Comparison of ENCODE assay signal across 23 mouse cellular contexts in the genomic region with DNA sequence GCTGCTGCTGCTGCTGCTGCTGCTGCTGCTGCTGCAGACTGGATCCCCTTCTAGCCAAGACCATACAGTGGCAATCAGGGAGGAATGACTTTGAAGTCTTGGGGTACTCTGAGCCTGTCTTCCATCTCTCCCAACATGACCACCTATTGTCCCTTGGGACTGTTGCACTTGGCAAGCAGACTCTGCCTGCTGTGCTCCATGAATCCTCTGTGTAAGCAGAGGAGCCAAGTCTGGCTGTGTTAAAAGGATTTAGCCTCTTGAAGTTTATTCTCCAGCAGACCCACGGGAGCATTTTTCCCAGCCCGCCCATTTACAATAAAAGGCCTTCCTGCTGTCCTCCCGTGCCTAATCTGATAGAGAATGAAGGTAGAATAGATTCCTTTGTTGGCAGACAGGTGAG. TPM values are rescaled to one million over a fixed set of nuclear protein-coding genes. Genes with fewer than 3 reads are reported as not detected.
DNase-seq lines count a peak whose midpoint lies in the region; ATAC-seq lines count a peak whose summit lies in the region.
"Had no signal": no experiment of that assay in that cellular context is flagged by ENCODE, and none has a peak within 500 bp of the region (broad histone marks: within the 10 kb centered on the region; RNA-seq: fewer than 3 reads in every experiment).

No protein-coding gene starts in this region.

- H3K9me3 ChIP-seq in heart, embryonic 12.5 days (replicated peaks), result no peaks in the 10 kb centered on the region
- H3K9me3 ChIP-seq in midbrain, embryonic 11.5 days (ENCODE audit: control insufficient read depth, low read length), result no peaks in the 10 kb centered on the region
- no peaks in the 10 kb centered on the region for H3K9me3 ChIP-seq in midbrain, embryonic 10.5 days (replicated peaks)
- no peaks in the 10 kb centered on the region for H3K9me3 ChIP-seq in midbrain, embryonic 13.5 days
- H3K9me3 ChIP-seq: forebrain, embryonic 12.5 days; megakaryocyte, embryonic 14.5 days; stomach, embryonic 15.5 days had no signal

- no peaks in the 10 kb centered on the region for H3K27me3 ChIP-seq in heart, embryonic 12.5 days (replicated peaks)
- H3K27me3 ChIP-seq in midbrain, embryonic 11.5 days (ENCODE audit: control insufficient read depth, insufficient read depth, low read length), result no peaks in the 10 kb centered on the region
- H3K27me3 ChIP-seq in midbrain, embryonic 10.5 days (ENCODE audit: low read depth, poor library complexity, severe bottlenecking), result no peaks in the 10 kb centered on the region
- H3K27me3 ChIP-seq in midbrain, embryonic 13.5 days, result no peaks in the 10 kb centered on the region
- H3K27me3 ChIP-seq: forebrain, embryonic 12.5 days; megakaryocyte, embryonic 14.5 days; stomach, embryonic 15.5 days had no signal

- DNase-seq in heart, adult 11 months, result peak; percentile 70
- no peak for DNase-seq in midbrain, embryonic 11.5 days (ENCODE audit: low spot score, missing footprints)
- no peak for DNase-seq in midbrain, embryonic 10.5 days (ENCODE audit: low spot score)
- no peak for DNase-seq in right cerebral cortex, adult 2 months (ENCODE audit: low spot score in 2 of 2)
- DNase-seq in frontal cortex, postnatal 14 days (ENCODE audit: low spot score in 2 of 2), result no peak
- DNase-seq: adrenal gland, adult 2 months; cerebellum, adult 11 months; heart, adult 18-20 months; heart, postnatal 36 days; kidney, adult 9 months; kidney, postnatal 25 days; lung, adult 18-20 months; lung, postnatal 14 days; thymus, adult 2 months had no signal

- H3K9ac ChIP-seq in heart, embryonic 12.5 days, result no peak overlapping the region
- H3K9ac ChIP-seq in midbrain, embryonic 11.5 days (ENCODE audit: low read length), result no peak overlapping the region
- H3K9ac ChIP-seq in midbrain, embryonic 13.5 days (replicated peaks), result no peak overlapping the region
- H3K9ac ChIP-seq: forebrain, embryonic 12.5 days; stomach, embryonic 15.5 days had no signal

- 20% methylated on average over 3 of the region's 3 CpGs for WGBS in heart, embryonic 12.5 days
- WGBS in midbrain, embryonic 11.5 days, result 9% methylated on average over 3 of the region's 3 CpGs
- WGBS in midbrain, embryonic 10.5 days, result 12% methylated on average over 3 of the region's 3 CpGs
- 3% methylated on average over 3 of the region's 3 CpGs for WGBS in midbrain, embryonic 13.5 days

- H3K4me2 ChIP-seq in heart, embryonic 12.5 days, result no peak overlapping the region
- H3K4me2 ChIP-seq in midbrain, embryonic 11.5 days, result no peak overlapping the region
- no peak overlapping the region for H3K4me2 ChIP-seq in midbrain, embryonic 13.5 days (replicated peaks)
- H3K4me2 ChIP-seq: forebrain, embryonic 12.5 days; liver, embryonic 11.5 days; stomach, embryonic 15.5 days had no signal

- no peaks in the 10 kb centered on the region for H3K36me3 ChIP-seq in heart, embryonic 12.5 days
- no peaks in the 10 kb centered on the region for H3K36me3 ChIP-seq in midbrain, embryonic 11.5 days (ENCODE audit: control insufficient read depth, insufficient read depth, low read length)
- H3K36me3 ChIP-seq in midbrain, embryonic 10.5 days, result no peaks in the 10 kb centered on the region
- no peaks in the 10 kb centered on the region for H3K36me3 ChIP-seq in midbrain, embryonic 13.5 days
- H3K36me3 ChIP-seq: forebrain, embryonic 12.5 days; stomach, embryonic 15.5 days had no signal

- H3K4me1 ChIP-seq in heart, embryonic 12.5 days (replicated peaks), result no peaks in the 10 kb centered on the region
- H3K4me1 ChIP-seq in midbrain, embryonic 11.5 days (ENCODE audit: control insufficient read depth, insufficient read depth, low read length), result no peaks in the 10 kb centered on the region
- H3K4me1 ChIP-seq in midbrain, embryonic 10.5 days, result peaks cover 13% of the 10 kb centered on the region
- peaks cover 11% of the 10 kb centered on the region for H3K4me1 ChIP-seq in midbrain, embryonic 13.5 days (replicated peaks)
- H3K4me1 ChIP-seq: megakaryocyte, embryonic 14.5 days; stomach, embryonic 15.5 days had no signal

- no peak overlapping the region for H3K4me3 ChIP-seq in heart, embryonic 12.5 days
- no peak overlapping the region for H3K4me3 ChIP-seq in midbrain, embryonic 11.5 days (ENCODE audit: low read depth, low read length)
- no peak overlapping the region for H3K4me3 ChIP-seq in midbrain, embryonic 10.5 days
- H3K4me3 ChIP-seq in midbrain, embryonic 13.5 days (replicated peaks), result no peak overlapping the region
- H3K4me3 ChIP-seq: forebrain, embryonic 12.5 days; megakaryocyte, embryonic 14.5 days; myocyte; stomach, embryonic 15.5 days had no signal

- H3K27ac ChIP-seq in heart, embryonic 12.5 days (ENCODE audit: poor library complexity, severe bottlenecking), result no peak overlapping the region
- no peak overlapping the region for H3K27ac ChIP-seq in midbrain, embryonic 11.5 days (ENCODE audit: low read depth, low read length)
- H3K27ac ChIP-seq in midbrain, embryonic 10.5 days (replicated peaks), result no peak overlapping the region
- H3K27ac ChIP-seq in midbrain, embryonic 13.5 days, result no peak overlapping the region
- H3K27ac ChIP-seq: forebrain, embryonic 12.5 days; stomach, embryonic 15.5 days had no signal

- ATAC-seq in heart, embryonic 12.5 days (ENCODE audit: insufficient number of reproducible peaks, low FRiP score), result no peak
- peak; percentile 46; the same call in 1 of the 2 replicates for ATAC-seq in midbrain, embryonic 11.5 days (ENCODE audit: low FRiP score)
- peak; percentile 60; the same call in 1 of the 2 replicates for ATAC-seq in midbrain, embryonic 13.5 days
- ATAC-seq: inflammation-experienced regulatory T-cells, adult 6 months had no signal

RNA-seq across cellular contexts. Expression of a gene that starts 55.9 kb away (rescaled TPM):
- polyA plus RNA-seq in heart, embryonic 12.5 days (2016; fragmentation: Nextera tagmentation; extraction: Ambion mirVana), result 0.10 and 0.21 TPM in 2 replicates
- 0.42 and 0.69 TPM in 2 replicates for polyA plus RNA-seq in midbrain, embryonic 11.5 days (2014; fragmentation: Nextera tagmentation; extraction: Ambion mirVana)
- polyA plus RNA-seq in midbrain, embryonic 10.5 days (2016; fragmentation: Nextera tagmentation; extraction: Ambion mirVana), result 0.53 and 0.78 TPM in 2 replicates
- polyA plus RNA-seq in midbrain, embryonic 13.5 days (2015; fragmentation: Nextera tagmentation; extraction: Ambion mirVana), result 0.57 and 0.63 TPM in 2 replicates
- polyA plus RNA-seq: adrenal gland, adult 2 months; inflammation-experienced regulatory T-cells, adult 6 months; myocyte; spleen, adult 2 months; thymus, adult 2 months had no signal
